Mouse (Mus musculus) lung, postnatal 0 days (tissue): ENCODE measurements around the gene Brd9. TPM values are rescaled to one million over a fixed set of nuclear protein-coding genes. Genes with fewer than 3 reads are reported as not detected.

Source experiments
- ATAC-seq: fragments of 200-750 bp; cut with Nextera tagmentation; 2 replicates; pipeline ENCODE4 v1.8.0; 2017; ENCODE audit warnings: moderate library complexity
- DNase-seq: peaks from one replicate; pipeline ENCODE4 v3.0.0-alpha.2; 2016; ENCODE audit warnings: low spot score
- H3K27ac ChIP-seq: fragments of 300-500 bp; sonication (generic); 2 replicates; pipeline ENCODE4 v1.5.1; 2014; ENCODE audit warnings: antibody characterized with exemption, mild to moderate bottlenecking, low read length, mixed read lengths
- H3K27me3 ChIP-seq: fragments of 300-500 bp; sonication (generic); replicated peaks from 2 replicates; pipeline ENCODE4 v1.6.1; 2014; ENCODE audit warnings: low read length, mixed read lengths; ENCODE audit not compliant: insufficient read depth
- H3K36me3 ChIP-seq: fragments of 300-500 bp; sonication (generic); 2 replicates; pipeline ENCODE4 v1.6.1; 2014; ENCODE audit warnings: low read length, mixed read lengths; ENCODE audit not compliant: insufficient read depth
- H3K4me1 ChIP-seq: fragments of 300-500 bp; sonication (generic); 2 replicates; pipeline ENCODE4 v1.6.1; 2014; ENCODE audit warnings: antibody characterized with exemption, low read depth, low read length, mixed read lengths; ENCODE audit not compliant: insufficient read depth
- H3K4me2 ChIP-seq: fragments of 300-500 bp; sonication (generic); replicated peaks from 2 replicates; pipeline ENCODE4 v1.6.1; 2014; ENCODE audit warnings: low read depth, mild to moderate bottlenecking, low read length, moderate library complexity, mixed read lengths
- H3K4me3 ChIP-seq: fragments of 300-500 bp; sonication (generic); 2 replicates; pipeline ENCODE4 v1.5.1; 2014; ENCODE audit warnings: low read depth, low read length
- H3K9ac ChIP-seq: fragments of 300-500 bp; sonication (generic); replicated peaks from 2 replicates; pipeline ENCODE4 v1.6.1; 2014; ENCODE audit warnings: low read depth, mild to moderate bottlenecking
- H3K9me3 ChIP-seq: fragments of 300-500 bp; sonication (generic); 2 replicates; pipeline ENCODE4 v1.6.1; 2016; ENCODE audit warnings: low read length, mixed read lengths
- CTCF ChIP-seq: IDR thresholded peaks from 2 replicates; pipeline ENCODE4 v1.5.1; 2016; ENCODE audit warnings: antibody characterized with exemption, mild to moderate bottlenecking
- EP300 ChIP-seq: IDR thresholded peaks from 2 replicates; pipeline ENCODE4 v1.6.1; 2016; ENCODE audit warnings: antibody characterized with exemption, mild to moderate bottlenecking, control low read depth
- WGBS: fragments of 180-500 bp; shearing (Covaris S2); extraction: QIAGEN DNeasy Blood & Tissue Kit; methylation state at CpG from one replicate; pipeline ENCODE4 v1.1.7; 2014; 5-methylcytosine and 5-hydroxymethylcytosine counted together
- polyA plus RNA-seq: library from polyadenylated mRNA; unstranded; fragments of >200 nt; fragmentation: Nextera tagmentation; extraction: Ambion mirVana; gene quantifications from 2 replicates; pipeline ENCODE4 v1.2.1, GENCODE M21; 2015

The Brd9 gene
- polyA plus RNA-seq: 33.8 and 35.2 TPM in 2 replicates

DNA sequence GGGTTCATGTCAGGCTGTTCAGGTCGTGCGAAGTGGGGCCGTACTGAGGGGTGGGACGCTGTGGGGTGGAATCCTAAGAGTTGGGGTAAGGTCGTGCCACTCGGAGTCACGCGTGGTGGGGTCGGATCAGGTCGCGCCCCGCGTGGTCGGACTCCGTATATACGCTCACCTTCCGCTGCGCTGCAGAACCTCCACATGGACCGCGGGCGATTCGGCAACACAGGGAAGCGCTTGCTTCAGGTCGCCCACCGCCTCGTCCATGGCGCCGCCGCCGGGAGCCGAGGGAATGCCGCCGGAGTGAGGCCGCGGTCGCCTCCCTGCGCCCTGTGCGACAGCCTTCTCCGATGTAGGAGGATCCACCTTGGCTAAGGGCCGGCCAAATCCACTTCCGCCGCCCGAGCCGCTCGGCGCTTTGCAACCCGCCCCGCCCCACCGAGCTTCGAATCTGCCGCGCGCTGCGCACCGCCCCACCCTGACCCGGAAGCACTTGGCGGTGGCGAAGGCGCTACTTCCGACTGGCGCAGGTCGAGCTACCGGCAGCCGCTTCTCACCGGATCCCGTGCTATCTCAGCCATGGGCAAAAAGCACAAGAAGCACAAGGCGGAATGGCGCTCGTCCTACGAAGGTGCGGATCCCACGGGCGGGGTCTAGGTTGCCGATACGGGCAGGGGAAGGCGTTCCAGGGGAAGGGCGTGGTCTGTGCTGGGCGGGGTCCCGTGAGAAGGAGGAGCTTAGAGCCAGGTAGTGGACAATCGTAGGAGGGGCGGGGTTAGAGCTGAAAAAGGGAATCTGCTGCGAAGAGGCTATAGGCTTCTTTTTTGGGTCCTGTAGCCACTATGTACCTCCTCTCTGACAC, at the start of gene Brd9, which contains the start of gene Trip13:
Brd9 (plus strand) TSS at position 491 of the 856 bp plus-strand sequence.
Trip13 (minus strand) TSS at position 464 of the 856 bp plus-strand sequence.
- Histone ChIP-seq H3K9ac (peak within 1 kb of the TSS; percentile 63), H3K36me3 (peaks cover 12% of the 10 kb centered on the region), H3K27me3 (no peaks in the 10 kb centered on the region), H3K27ac (peak within 1 kb of the TSS; percentile 90), H3K4me1 (no peaks in the 10 kb centered on the region), H3K4me2 (peak within 1 kb of the TSS; percentile 76), H3K4me3 (peak within 1 kb of the TSS; percentile 74), H3K9me3 (no peaks in the 10 kb centered on the region)
- under 1% methylated on average over 71 of the region's 82 CpGs for WGBS
- no peak for TF ChIP-seq EP300
- peak; percentile 12; the same call in 1 of the 2 replicates for TF ChIP-seq CTCF
- ATAC-seq (peak; percentile 98), DNase-seq (peak; percentile 94)

DNA sequence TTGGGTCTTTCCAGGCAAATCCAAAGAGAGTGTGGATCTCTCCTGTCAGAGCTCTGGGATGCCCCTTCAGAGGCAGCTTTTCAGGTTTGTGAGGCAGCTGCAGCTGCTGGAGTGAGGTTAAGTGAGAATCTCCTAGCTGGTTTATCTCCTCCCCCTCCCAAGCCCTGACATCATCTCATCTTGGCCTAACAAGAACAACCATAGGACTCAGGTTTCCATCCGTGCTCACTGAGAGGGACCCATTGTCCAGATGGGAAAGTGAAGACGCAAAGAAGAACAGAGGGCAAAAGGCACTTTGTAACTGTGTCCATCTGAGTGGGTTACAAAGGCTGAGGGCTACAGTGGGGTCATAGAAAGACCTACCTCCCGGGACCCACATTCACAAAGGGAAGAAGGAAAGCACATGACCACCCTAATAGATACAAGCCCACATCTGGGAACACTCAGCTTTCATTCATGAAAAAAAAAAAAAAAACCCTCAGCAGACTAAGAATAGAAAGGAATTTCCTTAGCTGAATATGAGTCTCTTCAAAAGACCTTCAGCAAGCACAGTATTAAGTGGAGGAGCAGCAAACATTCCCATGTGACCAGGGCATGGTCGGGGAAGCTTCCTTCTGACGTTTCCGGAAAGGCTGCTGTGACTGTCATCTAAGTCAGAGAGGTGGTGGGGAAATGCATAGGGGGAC, 45.0 kb upstream of the Brd9 start:
- peak overlapping the region; percentile 51; the same call in 1 of the 2 replicates for H3K27ac ChIP-seq
- WGBS: 26% methylated on average over 6 of the region's 6 CpGs
- DNase-seq: peak; percentile 76

DNA sequence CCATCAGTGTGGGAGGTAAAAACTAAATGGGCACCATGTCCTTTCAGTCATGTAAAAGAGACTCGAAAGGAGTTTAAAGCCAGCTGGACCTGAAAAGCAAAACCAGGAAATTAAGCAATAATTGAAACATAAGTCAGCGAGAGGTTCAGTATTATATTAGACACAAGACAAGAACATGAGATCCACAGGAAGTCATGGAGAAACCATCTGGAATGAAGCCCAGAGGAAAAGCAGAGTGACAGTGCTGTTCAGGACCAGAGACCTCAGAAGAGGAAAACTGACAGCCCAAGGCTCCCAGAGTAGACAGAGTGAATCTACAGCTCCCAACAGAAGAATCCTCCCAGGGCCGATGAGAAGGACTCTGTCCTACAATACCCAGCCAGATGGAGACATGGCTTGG, 40.0 kb upstream of the Brd9 start:
- TF ChIP-seq CTCF (no peak), EP300 (no peak)
- ATAC-seq (peak; percentile 49), DNase-seq (peak; percentile 65)
- Histone ChIP-seq H3K27ac (0 out of 2 replicates have a peak overlapping the region, but pooled peaks have one; percentile 33), H3K4me3 (no peak overlapping the region), H3K9ac (no peak overlapping the region), H3K4me1 (no peaks in the 10 kb centered on the region), H3K27me3 (no peaks in the 10 kb centered on the region), H3K36me3 (no peaks in the 10 kb centered on the region), H3K4me2 (no peak overlapping the region), H3K9me3 (no peaks in the 10 kb centered on the region)
- 52% methylated on average over 3 of the region's 3 CpGs for WGBS

More for the DNA sequence above, 45.0 kb upstream of the Brd9 start:
- Histone ChIP-seq H3K9ac (no peak overlapping the region), H3K4me1 (no peaks in the 10 kb centered on the region), H3K36me3 (no peaks in the 10 kb centered on the region), H3K9me3 (no peaks in the 10 kb centered on the region), H3K4me2 (no peak overlapping the region), H3K27me3 (no peaks in the 10 kb centered on the region), H3K4me3 (no peak overlapping the region)
- peak; percentile 82 for ATAC-seq
- no peak for TF ChIP-seq CTCF
- TF ChIP-seq EP300: peak; percentile 52

DNA sequence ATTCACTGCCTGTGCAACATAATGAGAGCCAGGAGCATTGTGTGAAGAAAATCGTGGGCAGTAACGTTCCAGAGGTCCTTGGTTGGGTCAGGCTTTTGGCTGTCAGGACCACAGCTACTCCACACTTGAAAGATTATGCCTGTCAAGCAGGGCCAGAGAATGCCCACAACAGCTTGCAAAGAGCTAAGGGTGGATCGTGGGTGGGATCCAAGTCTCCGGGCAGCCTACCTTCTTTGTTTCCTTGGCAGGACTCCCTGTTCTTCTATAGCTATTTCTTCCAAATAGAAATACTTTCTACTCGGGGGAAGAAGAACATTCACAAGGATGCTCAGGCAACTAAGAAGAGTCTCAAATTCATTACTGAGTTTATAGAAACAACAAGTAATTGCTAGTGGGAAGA, 30.5 kb upstream of the Brd9 start:
- Histone ChIP-seq H3K4me3 (no peak overlapping the region), H3K9ac (no peak overlapping the region), H3K4me2 (no peak overlapping the region), H3K9me3 (no peaks in the 10 kb centered on the region), H3K27ac (no peak overlapping the region), H3K36me3 (no peaks in the 10 kb centered on the region), H3K4me1 (no peaks in the 10 kb centered on the region), H3K27me3 (no peaks in the 10 kb centered on the region)
- TF ChIP-seq CTCF: no peak
- no peak for TF ChIP-seq EP300
- ATAC-seq (no peak), DNase-seq (no peak)
- 74% methylated on average over 5 of the region's 5 CpGs for WGBS

DNA sequence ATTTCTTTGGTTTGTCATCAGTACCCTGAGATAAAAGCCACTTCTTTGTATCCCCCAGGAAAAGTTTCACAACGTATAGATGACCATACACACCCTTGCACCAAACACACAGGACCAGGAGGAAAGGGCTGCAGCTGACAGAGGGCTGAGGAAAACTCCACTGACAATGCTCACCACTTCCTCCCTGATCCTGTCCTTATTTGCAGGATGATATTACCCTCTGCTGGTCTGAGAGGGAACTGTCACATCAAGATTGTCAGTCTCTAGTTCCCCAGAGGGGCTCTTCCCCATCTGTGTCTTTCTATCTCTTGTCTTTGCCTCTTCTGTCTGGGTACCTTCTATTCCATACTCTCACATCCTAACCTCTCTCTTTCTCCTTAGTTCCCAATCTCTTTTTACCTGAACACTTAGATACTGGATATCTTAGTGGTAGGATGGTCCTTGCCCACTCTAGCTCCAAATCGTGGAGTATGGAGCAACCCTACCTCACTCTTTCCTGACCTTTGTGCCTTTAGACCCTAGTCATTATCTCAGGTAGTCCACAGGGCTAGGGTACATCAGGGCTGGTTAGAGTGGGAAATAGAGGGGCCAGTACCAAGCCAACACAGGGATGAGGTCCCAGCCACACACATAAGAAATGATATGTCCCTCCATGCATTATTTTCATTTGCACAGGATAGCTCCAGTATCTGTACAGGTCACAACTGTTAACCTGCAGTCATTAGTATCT, 29.8 kb upstream of the Brd9 start:
- H3K36me3 ChIP-seq: no peaks in the 10 kb centered on the region
- 51% methylated on average over 2 of the region's 2 CpGs for WGBS

More for the DNA sequence above, 29.8 kb upstream of the Brd9 start:
- ATAC-seq (peak; percentile 71), DNase-seq (peak; percentile 78)
- TF ChIP-seq EP300 (no peak), CTCF (peak; percentile 91)
- Histone ChIP-seq H3K27ac (no peak overlapping the region), H3K4me1 (no peaks in the 10 kb centered on the region), H3K27me3 (no peaks in the 10 kb centered on the region), H3K4me3 (no peak overlapping the region), H3K9ac (no peak overlapping the region), H3K4me2 (no peak overlapping the region), H3K9me3 (no peaks in the 10 kb centered on the region)
